14 mouse cellular contexts compared by ENCODE assay signal in the genomic region with DNA sequence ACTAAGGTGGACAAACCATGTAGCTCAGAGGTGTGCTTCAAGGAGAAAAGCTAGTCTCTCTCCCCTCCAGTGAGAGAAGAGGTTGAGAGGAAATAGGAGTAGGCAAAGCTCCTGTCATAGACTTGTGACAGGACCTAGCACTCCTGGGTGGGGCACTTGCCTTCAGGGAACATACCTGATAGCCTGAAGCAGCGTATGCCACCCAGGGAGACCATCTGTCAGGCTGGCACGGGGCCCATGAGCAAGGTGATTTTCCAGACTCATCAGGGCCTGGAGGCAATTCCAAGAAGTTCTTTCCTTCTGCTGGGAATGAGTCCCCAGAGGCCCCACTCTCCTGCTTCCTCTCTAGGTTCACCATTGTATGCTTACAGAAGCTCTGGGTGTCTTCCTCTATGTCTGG. TPM values are rescaled to one million over a fixed set of nuclear protein-coding genes. Genes with fewer than 3 reads are reported as not detected.
A peak's percentile ranks its signal among the peaks of the same experiment; 100 is the strongest.
DNase-seq lines count a peak whose midpoint lies in the region; ATAC-seq and TF ChIP-seq lines count a peak whose summit lies in the region.
"Had no signal": no experiment of that assay in that cellular context is flagged by ENCODE, and none has a peak within 500 bp of the region (broad histone marks: within the 10 kb centered on the region; RNA-seq: fewer than 3 reads in every experiment).

No protein-coding gene starts in this region.

- WGBS in midbrain, embryonic 15.5 days: 70% methylated on average over 2 of the region's 2 CpGs

- peak; percentile 42 for DNase-seq in gastrocnemius, adult 2 months
- DNase-seq in gastrocnemius, postnatal 25 days: no peak
- DNase-seq in cerebellum, adult 11 months: peak; percentile 73
- peak; percentile 87 to 88 for DNase-seq in cerebellum, postnatal 36 days
- no peak for DNase-seq in right cerebral cortex, postnatal 25 days
- DNase-seq in frontal cortex, postnatal 14 days (ENCODE audit: low spot score in 2 of 2): no peak
- no peak for DNase-seq in left cerebral cortex, postnatal 25 days (ENCODE audit: low spot score in 2 of 2)
- DNase-seq: B cell, adult 2 months; gastrocnemius, postnatal 10 days; left cerebral cortex, postnatal 4 days; lung, postnatal 10 days; right cerebral cortex, adult 18-20 months had no signal

- peak overlapping the region; percentile 95 for H3K27ac ChIP-seq in gastrocnemius, adult 2 months
- H3K27ac ChIP-seq in midbrain, embryonic 15.5 days: peak overlapping the region; percentile 56
- H3K27ac ChIP-seq: heart, embryonic 15.5 days had no signal

- ATAC-seq in midbrain, embryonic 15.5 days (replicated peaks): no peak

- no peaks in the 10 kb centered on the region for H3K9me3 ChIP-seq in midbrain, embryonic 15.5 days
- H3K9me3 ChIP-seq: heart, embryonic 15.5 days had no signal

- H3K4me3 ChIP-seq in gastrocnemius, adult 2 months: no peak overlapping the region
- H3K4me3 ChIP-seq in midbrain, embryonic 15.5 days: no peak overlapping the region
- H3K4me3 ChIP-seq: heart, embryonic 15.5 days had no signal

- no peak for TF ChIP-seq CTCF in gastrocnemius, adult 2 months (IDR thresholded peaks at IDR 0.05)

- no peaks in the 10 kb centered on the region for H3K27me3 ChIP-seq in midbrain, embryonic 15.5 days (replicated peaks)
- H3K27me3 ChIP-seq: heart, embryonic 15.5 days had no signal

- H3K4me2 ChIP-seq in midbrain, embryonic 15.5 days: no peak overlapping the region
- H3K4me2 ChIP-seq: heart, embryonic 15.5 days had no signal

- no peaks in the 10 kb centered on the region for H3K36me3 ChIP-seq in midbrain, embryonic 15.5 days (replicated peaks)
- H3K36me3 ChIP-seq: heart, embryonic 15.5 days had no signal

- intact Hi-C loops in gastrocnemius, adult 2 months (cut with DNase I): no loop called here
- intact Hi-C loops in left cerebral cortex, postnatal 25 days (cut with DNase I): no loop called here

- peaks cover 40% of the 10 kb centered on the region for H3K4me1 ChIP-seq in midbrain, embryonic 15.5 days

- no peak overlapping the region for H3K9ac ChIP-seq in midbrain, embryonic 15.5 days
- H3K9ac ChIP-seq: heart, embryonic 15.5 days had no signal

RNA-seq across cellular contexts. Expression of a gene that starts 4.1 kb away (rescaled TPM):
- 10 to 100 TPM; 39.3 to 41.2 TPM for total RNA-seq in gastrocnemius, adult 2 months (2021)
- total RNA-seq in gastrocnemius, postnatal 25 days (2021): 10 to 100 TPM; 28.6 to 29.0 TPM
- 110 and 113 TPM in 2 replicates for polyA plus RNA-seq in midbrain, embryonic 15.5 days (2015; fragmentation: Nextera tagmentation; extraction: Ambion mirVana)
- 100 to 1,000 TPM; 210 to 223 TPM for total RNA-seq in left cerebral cortex, postnatal 25 days (2021)

Comparison
In these comparisons a context has a peak if more than half of its experiments do, and no peak if none do; other contexts are left out.
1. DNase-seq: peak in gastrocnemius, adult 2 months (single experiment), cerebellum, adult 11 months (single experiment) and cerebellum, postnatal 36 days (2 of 2); none in gastrocnemius, postnatal 25 days (single experiment), right cerebral cortex, postnatal 25 days (single experiment), frontal cortex, postnatal 14 days (0 of 2) and left cerebral cortex, postnatal 25 days (0 of 2).
2. RNA of a gene that starts 4.1 kb away (total RNA-seq): 210 to 223 TPM in left cerebral cortex, postnatal 25 days; 39.3 to 41.2 TPM in gastrocnemius, adult 2 months and 28.6 to 29.0 TPM in gastrocnemius, postnatal 25 days; every median in the first group is over 4 times any median in the second.